Mouse (Mus musculus) megakaryocyte, embryonic 14.5 days (primary cell): ENCODE measurements around the gene Olfr1158.

Experiments used
- FLI1 ChIP-seq: IDR thresholded peaks from 2 replicates; pipeline ENCODE4 v1.6.1; 2012; ENCODE audit warnings: low read length, inconsistent platforms, mixed read lengths
- GATA1 ChIP-seq: IDR thresholded peaks from 3 replicates; pipeline ENCODE4 v1.6.1; 2012; ENCODE audit warnings: mixed read lengths, low read length, inconsistent platforms, borderline replicate concordance

DNA sequence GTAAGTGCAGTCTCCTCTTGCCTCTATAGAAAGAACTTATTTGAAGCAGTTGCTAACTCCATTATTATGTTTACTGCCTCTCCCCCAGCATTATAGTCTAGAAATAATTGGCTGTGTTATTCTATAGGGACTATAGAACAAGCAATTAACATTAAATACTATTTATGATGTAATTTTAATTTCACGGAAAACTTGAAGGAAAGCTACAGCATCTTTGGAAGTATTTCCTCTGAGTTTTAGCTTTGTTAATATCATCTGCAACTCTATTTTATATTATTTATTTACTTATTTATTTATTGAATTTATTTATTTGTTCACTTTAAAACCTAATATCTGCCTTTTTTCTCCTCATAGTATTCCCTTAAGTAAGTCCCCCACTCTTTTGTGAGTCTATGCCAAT, 44.9 kb upstream of the Olfr1158 start, which contains the start of gene Olfr1155:
- TF ChIP-seq GATA1 = no peak
- TF ChIP-seq FLI1 = no peak
